Mouse (Mus musculus): Measurements from ENCODE around the gene Fmo2. TPM values are rescaled to one million over a fixed set of nuclear protein-coding genes. Genes with fewer than 3 reads are reported as not detected.

Gene Fmo2
- polyA plus RNA-seq, 1 experiment = 256 TPM

DNA sequence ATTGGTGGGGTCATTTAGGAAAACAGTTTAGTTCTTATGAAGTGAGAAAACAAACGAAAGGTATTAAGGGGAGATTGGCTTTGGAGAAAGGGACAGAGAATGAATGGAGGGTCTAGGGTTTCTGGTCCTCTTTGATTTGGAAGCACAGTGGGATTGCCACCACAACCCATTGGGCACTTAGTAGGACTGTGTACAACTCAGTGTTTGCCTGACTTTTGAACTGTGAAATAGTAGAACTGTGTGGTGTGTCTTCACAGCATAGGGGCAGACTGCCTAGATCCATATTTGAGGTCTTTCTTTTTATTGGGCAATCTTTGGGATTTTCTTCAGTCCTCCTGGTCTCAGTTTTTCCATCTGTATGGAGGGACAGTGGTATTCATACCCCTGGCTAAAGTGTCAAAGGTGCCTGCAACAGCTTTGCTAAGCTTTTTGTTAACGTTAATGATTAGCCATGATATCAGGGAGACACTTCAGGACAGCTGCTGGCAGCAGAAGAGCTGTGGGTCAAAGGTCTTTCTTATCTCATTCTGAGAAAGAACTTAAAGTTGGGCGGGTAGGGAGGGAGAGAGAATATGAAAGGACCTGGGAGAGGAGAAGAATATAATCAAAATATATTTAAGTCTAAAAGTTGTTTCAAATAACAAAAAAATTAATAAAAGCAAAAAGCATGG lies 44.6 kb downstream of the Fmo2 start:
- no peak for DNase-seq (ENCODE audit: low spot score)

DNA sequence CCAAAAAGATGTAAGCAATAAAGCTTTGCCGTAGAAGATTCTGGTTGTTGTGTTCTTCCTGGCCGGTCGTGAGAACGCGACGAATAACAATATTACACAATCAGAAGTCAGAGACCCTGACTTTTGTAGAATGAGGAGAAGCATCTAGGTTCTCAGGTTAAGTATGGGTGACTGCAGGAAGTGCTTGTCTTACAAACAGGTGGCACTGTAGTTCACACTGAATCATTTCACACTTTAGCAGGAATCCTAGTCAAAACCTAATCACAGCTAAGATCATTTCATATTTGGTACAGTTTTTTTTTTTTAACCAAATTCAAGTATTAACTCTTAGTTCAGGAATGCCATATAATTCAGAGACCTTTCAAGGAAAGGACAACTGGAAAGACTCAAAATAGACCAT lies 51.0 kb downstream of the Fmo2 start:
- DNase-seq (ENCODE audit: low spot score) = no peak

DNA sequence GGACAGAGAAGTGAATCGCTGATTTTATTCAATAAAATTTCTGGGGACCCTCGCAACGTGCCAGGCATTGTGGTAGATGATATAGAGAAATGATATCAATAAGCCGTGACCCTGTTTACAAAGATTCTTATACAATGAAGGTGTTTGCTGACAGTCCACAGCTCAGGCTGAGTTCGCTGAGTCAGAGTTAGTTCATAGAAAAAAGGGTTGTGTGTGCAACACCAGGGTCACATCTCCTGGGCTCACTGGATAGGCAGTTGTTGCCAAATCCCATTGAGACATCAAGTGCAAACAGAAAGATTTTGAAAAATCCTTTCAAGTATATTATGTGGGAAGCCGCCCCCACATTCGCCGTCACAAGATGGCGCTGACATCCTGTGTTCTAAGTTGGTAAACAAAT lies 58.3 kb downstream of the Fmo2 start:
- no peak for DNase-seq (ENCODE audit: low spot score)

DNA sequence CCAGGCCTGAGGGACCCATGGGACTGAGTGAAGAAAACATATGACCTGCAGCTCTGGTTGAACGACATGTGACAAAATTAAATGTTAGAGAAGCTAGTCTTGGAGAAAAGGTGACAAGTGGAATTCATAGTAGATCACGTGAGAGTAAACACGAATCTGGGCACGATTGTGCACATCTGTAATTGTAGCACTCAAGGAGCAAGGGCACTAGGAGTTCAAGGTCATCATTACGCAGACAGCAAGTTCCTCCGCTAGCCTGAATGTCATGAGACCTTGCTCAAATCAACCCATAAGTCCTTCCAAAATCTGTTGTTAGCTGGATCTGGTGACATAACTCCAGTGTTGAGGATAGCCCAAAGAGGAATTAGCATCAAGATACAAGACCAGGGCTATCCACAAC lies 59.5 kb downstream of the Fmo2 start:
- no peak for DNase-seq (ENCODE audit: low spot score)

DNA sequence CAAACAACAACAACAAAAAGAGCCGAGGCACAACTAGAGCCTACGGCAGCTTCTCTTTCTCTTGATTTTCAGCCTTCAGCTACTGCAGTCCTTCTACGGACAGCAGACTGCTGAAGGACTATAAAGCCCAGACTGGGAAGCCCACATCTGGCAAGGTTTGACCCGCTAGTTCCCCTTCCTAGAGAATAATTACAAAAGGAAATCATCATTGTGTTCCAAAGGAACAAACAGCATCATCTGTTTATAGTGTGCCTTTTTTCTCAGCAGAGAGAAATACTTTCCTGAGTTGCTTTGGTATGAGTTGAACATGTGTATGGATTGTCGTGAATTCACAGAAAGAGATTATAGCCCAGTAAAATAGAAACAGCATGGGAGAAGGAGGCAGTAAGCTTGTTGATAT lies 64.2 kb downstream of the Fmo2 start:
- DNase-seq (ENCODE audit: low spot score) = no peak

DNA sequence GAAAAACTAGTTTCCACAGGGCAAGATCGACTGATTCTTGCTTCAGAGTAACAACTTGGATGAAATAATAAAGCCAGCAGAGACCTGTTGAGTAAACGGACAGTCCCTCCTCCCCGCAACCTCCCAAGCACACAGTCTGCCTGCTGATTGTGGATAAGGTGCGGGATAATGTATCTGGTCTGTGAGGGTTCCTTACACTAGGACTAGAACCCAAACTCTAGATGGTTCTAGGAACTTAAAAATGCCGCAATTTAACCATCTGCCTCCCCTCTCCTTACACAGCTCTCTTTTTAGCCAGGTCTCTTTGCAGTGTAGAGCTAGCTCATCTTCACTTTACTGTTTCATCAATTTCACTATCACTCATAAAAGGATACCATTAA lies 66.0 kb downstream of the Fmo2 start:
- no peak for DNase-seq (ENCODE audit: low spot score)

DNA sequence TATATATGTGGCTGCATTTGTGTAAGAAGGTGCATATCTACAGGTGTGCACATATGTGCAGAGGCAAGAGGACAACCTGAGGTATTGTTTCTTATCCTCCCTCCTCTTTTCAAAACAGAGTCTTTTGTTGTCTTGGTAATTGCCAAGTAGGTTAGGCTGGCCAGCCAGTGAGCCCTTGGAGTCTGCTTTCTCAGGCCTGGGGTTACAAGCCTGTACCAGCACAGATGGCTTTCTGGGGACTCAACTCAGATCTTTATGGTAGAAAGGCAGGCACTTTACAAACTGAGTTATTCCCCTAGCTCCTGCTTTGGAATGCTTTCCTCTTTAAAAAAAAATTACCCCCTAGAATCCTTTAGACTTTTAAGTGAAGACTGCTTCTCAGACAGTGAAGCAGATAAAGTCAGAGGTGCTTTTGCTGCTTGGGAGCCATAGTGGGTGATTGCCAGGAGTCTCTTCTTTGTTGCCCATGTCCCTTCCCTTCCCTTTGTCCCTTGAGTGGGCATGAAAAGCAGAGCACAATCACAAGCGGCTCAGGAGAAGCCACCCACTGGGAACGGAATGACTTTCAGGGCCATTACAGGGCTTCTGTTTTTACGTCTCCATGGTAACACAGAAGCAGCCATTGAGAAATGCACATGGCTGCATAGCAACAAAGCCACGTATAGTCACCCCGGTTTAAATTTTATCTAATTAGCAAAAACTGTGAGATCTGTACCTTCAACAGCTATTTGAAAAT lies 66.5 kb downstream of the Fmo2 start:
- DNase-seq (ENCODE audit: low spot score) = no peak

Other genes with a start within 250 kb of the Fmo2 start
- not detected in 2 replicates for gene Myocos, start 240.5 kb downstream of the Fmo2 start, polyA plus RNA-seq (2012; rRNA removed)
- 21.9 and 40.6 TPM in 2 replicates for gene Prrc2c, start 158.2 kb downstream of the Fmo2 start, polyA plus RNA-seq (2012; rRNA removed)
- 1.2 and 1.7 TPM in 2 replicates for gene Fmo4, start 84.8 kb downstream of the Fmo2 start, polyA plus RNA-seq (2012; rRNA removed)
- 120 and 150 TPM in 2 replicates for gene Fmo1, start 32.1 kb downstream of the Fmo2 start, polyA plus RNA-seq (2012; rRNA removed)
- 0.10 and 0.17 TPM in 2 replicates for gene Fmo6, start 38.8 kb upstream of the Fmo2 start, polyA plus RNA-seq (2012; rRNA removed)
- 0.77 and 1.3 TPM in 2 replicates for gene Fmo3, start 85.8 kb upstream of the Fmo2 start, polyA plus RNA-seq (2012; rRNA removed)
- not detected in 2 replicates for gene Mroh9, start 186.9 kb upstream of the Fmo2 start, polyA plus RNA-seq (2012; rRNA removed)